ENCODE assay signal across 8 mouse cellular contexts in the genomic region with DNA sequence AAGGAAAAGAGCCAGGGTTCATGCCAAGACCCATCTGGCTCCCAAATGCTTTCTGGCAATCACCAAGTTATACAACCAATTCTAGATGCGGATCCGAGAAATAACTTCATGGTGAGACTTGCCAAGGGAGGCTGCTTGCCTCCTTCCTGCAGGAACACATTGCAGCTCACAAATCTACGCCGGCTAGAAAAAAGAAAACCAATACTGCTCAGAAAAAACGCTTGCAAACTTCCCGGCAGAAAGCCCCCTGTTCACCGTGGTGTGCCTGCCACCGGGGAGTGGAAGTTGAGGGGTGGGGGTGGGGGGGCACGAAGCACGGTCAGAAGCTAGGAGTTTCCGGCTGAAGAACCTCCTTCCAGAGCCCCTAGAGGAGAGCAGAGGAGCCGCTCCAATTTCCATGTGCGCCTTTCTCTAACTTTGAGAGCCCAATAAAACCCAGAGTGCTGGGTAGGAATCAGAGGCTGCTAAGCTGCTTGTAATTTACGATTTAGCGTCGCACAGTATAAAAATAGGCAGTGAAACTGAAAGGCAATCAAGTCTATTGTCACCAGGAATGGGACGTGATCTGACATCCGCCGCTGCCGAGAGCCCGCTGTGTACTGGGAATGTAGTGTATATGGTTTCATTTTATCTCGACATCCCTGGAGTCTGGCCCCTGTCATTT.
A peak's percentile ranks its signal among the peaks of the same experiment; 100 is the strongest.
DNase-seq lines count a peak whose midpoint lies in the region; ATAC-seq lines count a peak whose summit lies in the region.

No protein-coding gene starts in this region.

- WGBS in intestine, embryonic 14.5 days: 15% methylated on average over 22 of the region's 22 CpGs
- WGBS in midbrain, embryonic 14.5 days: 8% methylated on average over 22 of the region's 22 CpGs

- H3K27ac ChIP-seq in intestine, embryonic 14.5 days (ENCODE audit: low read depth): peak overlapping the region; percentile 44; the same call in 1 of the 2 replicates
- H3K27ac ChIP-seq in midbrain, embryonic 14.5 days (replicated peaks; ENCODE audit: low read depth, low read length): no peak overlapping the region

- no peaks in the 10 kb centered on the region for H3K27me3 ChIP-seq in intestine, embryonic 14.5 days (replicated peaks; ENCODE audit: control insufficient read depth, insufficient read depth, low read length)
- no peaks in the 10 kb centered on the region for H3K27me3 ChIP-seq in midbrain, embryonic 14.5 days (ENCODE audit: control insufficient read depth, insufficient read depth, low read length)

- H3K9me3 ChIP-seq in intestine, embryonic 14.5 days (ENCODE audit: control insufficient read depth, low read length): no peaks in the 10 kb centered on the region
- H3K9me3 ChIP-seq in midbrain, embryonic 14.5 days (ENCODE audit: control insufficient read depth, low read length): no peaks in the 10 kb centered on the region

- peak; percentile 52 for DNase-seq in right cerebral cortex, adult 18-20 months
- no peak for DNase-seq in right cerebral cortex, postnatal 4 days
- peak; percentile 53 to 56 for DNase-seq in cerebellum, postnatal 25 days
- peak; percentile 15 to 28 for DNase-seq in gastrocnemius, postnatal 36 days
- DNase-seq in intestine, embryonic 14.5 days (ENCODE audit: low spot score): peak; percentile 75
- peak; percentile 29 for DNase-seq in liver
- DNase-seq in midbrain, embryonic 14.5 days: peak; percentile 66
- DNase-seq in thymus, postnatal 10 days (ENCODE audit: low spot score in 2 of 2): peak; percentile 12 to 27

- ATAC-seq in intestine, embryonic 14.5 days (replicated peaks; ENCODE audit: low FRiP score, low TSS enrichment, low read depth): no peak
- ATAC-seq in midbrain, embryonic 14.5 days (ENCODE audit: low FRiP score, low TSS enrichment): no peak

- peak overlapping the region; percentile 29 for H3K9ac ChIP-seq in intestine, embryonic 14.5 days (ENCODE audit: low read length)
- H3K9ac ChIP-seq in midbrain, embryonic 14.5 days (replicated peaks; ENCODE audit: low read length): 0 out of 2 replicates have a peak overlapping the region, but pooled peaks have one; percentile 20

- peak overlapping the region; percentile 54 for H3K4me2 ChIP-seq in intestine, embryonic 14.5 days (ENCODE audit: low read length)
- peak overlapping the region; percentile 52 for H3K4me2 ChIP-seq in midbrain, embryonic 14.5 days (ENCODE audit: low read length)

- peak overlapping the region; percentile 23 for H3K4me3 ChIP-seq in intestine, embryonic 14.5 days (ENCODE audit: low read depth, low read length)
- H3K4me3 ChIP-seq in midbrain, embryonic 14.5 days (replicated peaks; ENCODE audit: low read depth, low read length): peak overlapping the region; percentile 15

- intact Hi-C loops in gastrocnemius, postnatal 36 days (cut with DNase I): loop anchor here (10.0 kb wide), 1 partner anchor 555 kb away; no protein-coding TSS in a partner anchor

- peaks cover 26% of the 10 kb centered on the region; the same call in 1 of the 2 replicates for H3K4me1 ChIP-seq in intestine, embryonic 14.5 days (replicated peaks; ENCODE audit: control insufficient read depth, insufficient read depth, low read length)
- peaks cover 26% of the 10 kb centered on the region for H3K4me1 ChIP-seq in midbrain, embryonic 14.5 days (ENCODE audit: control insufficient read depth, insufficient read depth, low read length)

- H3K36me3 ChIP-seq in intestine, embryonic 14.5 days (ENCODE audit: control insufficient read depth, insufficient read depth, low read length): no peaks in the 10 kb centered on the region
- no peaks in the 10 kb centered on the region for H3K36me3 ChIP-seq in midbrain, embryonic 14.5 days (ENCODE audit: control insufficient read depth, insufficient read depth, low read length)
